Mouse (Mus musculus): ENCODE measurements around the gene Ccdc34. TPM values are rescaled to one million over a fixed set of nuclear protein-coding genes. Genes with fewer than 3 reads are reported as not detected.
"Not testable (repeated sequence)": the region's sequence is repeated elsewhere in the genome, so short reads cannot be mapped to it uniquely, and the experiment has no call there.

The Ccdc34 gene
- polyA plus RNA-seq, 1 experiment from 2014 or later = 49.5 TPM

DNA sequence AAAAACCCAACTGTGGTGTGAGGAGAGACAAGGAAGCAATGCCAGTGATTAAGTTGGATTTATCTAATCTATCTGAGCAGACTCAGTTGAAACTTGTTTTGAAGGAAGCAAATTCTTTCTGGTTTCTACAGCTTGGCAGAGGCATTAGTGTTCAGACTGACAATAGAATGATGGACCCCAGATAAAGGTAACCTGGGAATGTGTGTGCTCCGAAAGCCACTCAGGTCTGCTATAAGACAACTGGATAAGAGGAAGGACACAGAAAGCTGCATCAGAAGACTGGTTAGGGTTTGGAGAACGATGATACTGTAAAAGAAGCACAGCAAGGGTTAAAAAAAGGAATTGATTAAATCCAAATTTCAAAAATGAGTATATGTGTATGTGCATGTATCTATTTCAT is 111.8 kb downstream of the Ccdc34 start:
- WGBS = 91% methylated on average over 2 of the region's 2 CpGs
- no peak overlapping the region for H3K4me3 ChIP-seq (replicated peaks)
- no peak overlapping the region for H3K27ac ChIP-seq
- no peaks in the 10 kb centered on the region for H3K27me3 ChIP-seq
- ATAC-seq (replicated peaks; ENCODE audit: low FRiP score) = no peak
- H3K36me3 ChIP-seq = no peaks in the 10 kb centered on the region
- 0 out of 2 replicates have a peak, but pooled peaks cover 5% of the 10 kb centered on the region for H3K4me1 ChIP-seq
- no peak overlapping the region for H3K9ac ChIP-seq
- no peak overlapping the region for H3K4me2 ChIP-seq
- H3K9me3 ChIP-seq (replicated peaks) = no peaks in the 10 kb centered on the region

DNA sequence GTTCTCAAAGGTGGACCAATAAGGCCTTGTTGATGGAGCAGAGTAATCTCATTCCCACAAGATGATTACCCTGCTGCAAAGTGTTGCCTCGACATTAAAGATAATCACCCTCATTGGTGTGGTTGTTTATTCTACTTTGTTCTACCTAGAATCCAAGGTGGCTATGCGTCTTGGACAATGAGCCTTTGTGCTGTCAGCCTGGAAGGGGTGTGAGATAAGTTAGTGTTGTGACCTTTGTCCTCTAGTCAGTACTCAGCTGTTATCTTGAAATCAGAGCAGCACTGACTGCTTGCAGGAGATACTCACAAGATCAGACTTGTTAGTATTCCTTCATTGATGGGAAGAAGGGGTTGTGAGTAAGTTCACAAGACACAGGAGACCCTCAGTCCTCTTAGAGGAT is 114.0 kb downstream of the Ccdc34 start:
- Histone ChIP-seq H3K36me3 (no peaks in the 10 kb centered on the region), H3K9me3 (replicated peaks) (no peaks in the 10 kb centered on the region), H3K9ac (no peak overlapping the region), H3K4me2 (no peak overlapping the region), H3K4me3 (replicated peaks) (no peak overlapping the region), H3K27ac (peak overlapping the region; percentile 23; the same call in 1 of the 2 replicates), H3K27me3 (no peaks in the 10 kb centered on the region), H3K4me1 (peaks cover 13% of the 10 kb centered on the region)
- WGBS = 26% methylated on average over 2 of the region's 2 CpGs
- ATAC-seq (replicated peaks; ENCODE audit: low FRiP score) = no peak

DNA sequence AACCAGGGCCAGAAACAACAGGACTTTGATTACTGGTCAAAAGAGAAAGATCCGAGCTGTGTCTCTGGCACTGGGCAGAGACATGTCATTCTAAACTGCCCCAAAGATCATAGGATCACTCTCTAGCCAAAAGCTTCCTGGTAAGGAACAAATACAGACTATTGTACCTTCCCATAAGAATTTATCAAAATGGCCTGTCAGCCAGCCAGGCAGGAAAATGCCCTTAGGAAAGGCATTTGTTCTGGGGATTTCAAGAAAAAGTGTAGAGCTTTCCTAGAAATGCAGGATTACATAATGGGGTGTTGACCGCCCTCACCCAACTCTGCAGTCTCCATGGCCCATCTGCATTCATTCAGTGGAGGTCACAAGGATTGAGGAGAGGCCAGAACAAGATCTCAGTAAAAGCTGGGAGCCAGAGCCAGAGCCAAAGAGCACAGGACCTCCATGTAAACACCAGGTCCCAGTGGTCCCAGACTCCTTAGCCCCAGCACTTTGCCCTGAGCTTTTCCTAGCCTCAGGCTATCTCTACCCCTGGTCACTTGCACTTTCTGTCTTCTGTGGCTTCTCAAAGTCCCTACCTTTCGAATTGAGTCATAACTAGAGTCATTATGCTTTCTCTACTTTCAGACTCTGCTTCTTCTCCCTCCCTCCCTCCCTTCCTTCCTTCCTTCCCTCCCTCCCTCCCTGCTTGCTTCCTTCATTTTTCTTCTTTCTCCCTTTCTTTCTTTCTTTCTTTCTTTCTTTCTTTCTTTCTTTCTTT is 115.9 kb downstream of the Ccdc34 start:
- Histone ChIP-seq H3K4me2 (no peak overlapping the region), H3K4me1 (peaks cover 17% of the 10 kb centered on the region), H3K36me3 (no peaks in the 10 kb centered on the region), H3K4me3 (replicated peaks) (no peak overlapping the region), H3K9ac (no peak overlapping the region), H3K27ac (peak overlapping the region; percentile 4; the same call in 1 of the 2 replicates), H3K9me3 (replicated peaks) (no peaks in the 10 kb centered on the region), H3K27me3 (no peaks in the 10 kb centered on the region)
- WGBS = 78% methylated on average over 3 of the region's 3 CpGs
- no peak for ATAC-seq (replicated peaks; ENCODE audit: low FRiP score)

DNA sequence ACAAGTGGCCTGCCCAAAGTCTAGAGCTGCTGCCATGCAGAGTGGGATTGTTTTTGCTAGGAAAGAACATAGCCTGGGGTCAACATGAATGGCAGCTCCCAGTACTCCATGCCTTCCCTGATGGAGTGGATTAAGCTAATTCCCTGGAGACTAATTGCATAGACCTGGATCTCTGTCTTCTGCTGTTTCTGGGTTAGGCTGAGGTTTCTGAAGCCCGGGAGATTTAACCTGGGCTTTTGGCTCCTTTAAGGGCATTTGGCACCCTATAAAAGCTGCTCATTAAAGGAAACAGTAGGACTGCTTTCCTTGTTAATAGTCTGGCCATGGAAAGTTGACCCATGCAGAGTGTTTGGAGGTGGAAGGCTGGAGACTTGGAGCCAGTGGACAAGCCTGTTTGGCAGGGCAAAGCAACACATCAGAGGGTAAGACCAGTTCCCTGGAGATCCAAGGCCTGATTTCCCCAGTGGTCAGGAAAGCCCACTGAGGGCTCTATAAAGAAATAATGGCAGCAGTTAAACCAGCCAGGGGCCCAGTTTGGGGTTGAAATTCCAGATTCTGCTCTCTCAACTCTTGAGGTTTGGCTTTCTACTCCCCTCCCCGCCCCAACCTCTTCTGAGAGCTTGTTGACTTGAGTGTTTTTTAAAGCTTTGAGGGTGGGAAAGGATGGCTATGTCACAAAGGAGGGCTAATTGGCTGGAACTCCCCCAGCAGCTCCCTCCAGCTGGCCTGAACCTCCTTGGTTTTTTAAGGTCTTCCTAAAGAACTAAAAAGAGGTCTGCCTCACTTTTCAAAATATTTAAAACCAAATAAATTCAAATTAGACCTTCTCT is 117.4 kb downstream of the Ccdc34 start:
- WGBS = 38% methylated on average over 2 of the region's 2 CpGs
- no peak overlapping the region for H3K4me3 ChIP-seq (replicated peaks)
- no peak for ATAC-seq (replicated peaks; ENCODE audit: low FRiP score)
- H3K27ac ChIP-seq = no peak overlapping the region
- H3K27me3 ChIP-seq = no peaks in the 10 kb centered on the region
- H3K9ac ChIP-seq = no peak overlapping the region
- peaks cover 17% of the 10 kb centered on the region for H3K4me1 ChIP-seq
- no peaks in the 10 kb centered on the region for H3K9me3 ChIP-seq (replicated peaks)
- no peaks in the 10 kb centered on the region for H3K36me3 ChIP-seq
- H3K4me2 ChIP-seq = no peak overlapping the region

DNA sequence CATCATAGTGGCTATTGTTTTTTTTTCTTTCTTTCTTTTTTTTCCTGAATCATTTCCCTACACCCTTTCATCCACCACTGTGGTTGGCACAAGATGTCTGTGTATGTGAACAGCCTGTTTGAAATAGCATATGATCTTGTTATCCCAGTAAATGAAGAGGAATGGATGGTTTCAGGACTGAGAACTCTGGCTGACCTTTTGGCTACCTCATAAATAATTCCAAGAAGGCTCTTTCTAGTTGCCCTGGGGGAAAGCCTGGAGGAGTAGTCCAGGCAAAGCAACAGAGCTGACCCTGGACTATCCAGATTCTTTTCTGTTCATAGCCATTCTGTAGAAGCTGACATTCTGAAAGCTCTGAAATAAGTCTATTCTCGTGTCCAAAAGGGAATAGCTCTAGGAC is 119.7 kb downstream of the Ccdc34 start:
- Histone ChIP-seq H3K27me3 (no peaks in the 10 kb centered on the region), H3K4me3 (replicated peaks) (no peak overlapping the region), H3K27ac (no peak overlapping the region), H3K9ac (no peak overlapping the region), H3K4me1 (peaks cover 15% of the 10 kb centered on the region), H3K36me3 (no peaks in the 10 kb centered on the region), H3K4me2 (no peak overlapping the region), H3K9me3 (replicated peaks) (no peaks in the 10 kb centered on the region)
- 21% methylated on average over 1 of the region's 1 CpGs for WGBS
- peak; percentile 49; the same call in 1 of the 2 replicates for ATAC-seq (replicated peaks; ENCODE audit: low FRiP score)

DNA sequence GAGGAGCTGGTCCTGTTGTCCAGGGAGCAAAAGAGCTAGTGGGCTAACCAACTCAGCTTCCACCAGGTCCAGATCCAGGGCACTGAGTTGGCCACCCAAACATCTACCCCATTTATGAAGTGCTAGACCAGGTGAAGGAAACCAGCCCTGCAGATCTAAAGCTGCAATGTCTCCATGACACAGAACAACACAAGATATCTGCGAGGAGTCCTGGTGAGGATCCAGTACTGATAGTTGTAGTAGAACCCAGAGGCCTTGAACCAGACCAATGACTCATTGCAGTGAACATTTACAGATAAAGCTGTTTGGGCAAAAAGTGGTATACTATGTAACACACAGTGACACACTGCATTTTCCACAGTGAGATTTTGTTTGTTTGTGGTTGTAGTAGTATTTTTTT is 120.5 kb downstream of the Ccdc34 start:
- H3K4me3 ChIP-seq (replicated peaks) = no peak overlapping the region
- WGBS = 97% methylated on average over 1 of the region's 1 CpGs
- no peaks in the 10 kb centered on the region for H3K27me3 ChIP-seq
- no peaks in the 10 kb centered on the region for H3K36me3 ChIP-seq
- H3K27ac ChIP-seq = no peak overlapping the region
- no peak overlapping the region for H3K4me2 ChIP-seq
- no peak for ATAC-seq (replicated peaks; ENCODE audit: low FRiP score)
- peaks cover 12% of the 10 kb centered on the region for H3K4me1 ChIP-seq
- H3K9me3 ChIP-seq (replicated peaks) = no peaks in the 10 kb centered on the region
- H3K9ac ChIP-seq = no peak overlapping the region

DNA sequence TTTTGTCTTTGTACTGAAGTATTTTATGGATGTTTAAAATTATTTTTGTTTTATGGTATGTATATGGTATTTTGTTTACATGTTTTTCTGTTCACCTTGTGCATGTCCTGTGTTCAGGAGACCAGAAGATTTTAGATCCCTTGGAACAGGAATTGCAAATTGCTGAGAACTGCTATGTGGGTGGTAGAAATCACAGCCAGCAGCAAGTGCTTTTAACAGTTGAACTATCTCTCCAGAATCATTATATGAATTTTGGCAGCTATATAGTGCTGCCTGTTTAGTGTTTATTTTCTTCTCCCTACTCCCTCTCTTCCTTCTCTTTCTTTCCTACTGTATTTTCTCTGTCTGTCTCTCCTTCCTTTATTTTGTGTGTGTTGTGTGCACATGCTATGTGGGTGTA is 130.4 kb downstream of the Ccdc34 start:
- H3K27ac ChIP-seq; H3K36me3 ChIP-seq; H3K9ac ChIP-seq; H3K4me2 ChIP-seq; H3K9me3 ChIP-seq (replicated peaks); H3K4me1 ChIP-seq; ATAC-seq (replicated peaks; ENCODE audit: low FRiP score); H3K4me3 ChIP-seq (replicated peaks); H3K27me3 ChIP-seq: not testable (repeated sequence)

DNA sequence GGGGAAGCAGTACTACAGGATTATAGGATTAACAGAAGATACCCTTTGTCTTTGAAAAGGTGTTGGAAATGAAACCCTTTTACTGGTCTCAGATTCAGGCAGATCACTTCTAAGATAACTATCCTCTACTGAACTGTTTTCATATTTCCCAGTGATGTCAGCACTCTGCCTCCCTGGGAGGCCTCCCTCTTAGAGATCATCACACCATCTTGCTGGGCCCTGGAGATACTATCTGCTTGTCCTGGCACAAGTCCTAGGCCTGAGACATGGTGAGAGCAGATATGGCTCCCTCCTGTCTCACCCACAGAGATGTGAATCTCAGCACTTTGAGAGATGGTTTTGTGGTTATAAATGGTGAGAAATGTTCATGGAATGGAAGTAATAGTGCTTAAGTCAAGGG is 131.6 kb downstream of the Ccdc34 start:
- Histone ChIP-seq H3K36me3 (no peaks in the 10 kb centered on the region), H3K4me1 (no peaks in the 10 kb centered on the region), H3K27me3 (no peaks in the 10 kb centered on the region), H3K4me2 (no peak overlapping the region), H3K9ac (no peak overlapping the region), H3K4me3 (replicated peaks) (no peak overlapping the region), H3K27ac (no peak overlapping the region), H3K9me3 (replicated peaks) (no peaks in the 10 kb centered on the region)
- ATAC-seq (replicated peaks; ENCODE audit: low FRiP score) = no peak

DNA sequence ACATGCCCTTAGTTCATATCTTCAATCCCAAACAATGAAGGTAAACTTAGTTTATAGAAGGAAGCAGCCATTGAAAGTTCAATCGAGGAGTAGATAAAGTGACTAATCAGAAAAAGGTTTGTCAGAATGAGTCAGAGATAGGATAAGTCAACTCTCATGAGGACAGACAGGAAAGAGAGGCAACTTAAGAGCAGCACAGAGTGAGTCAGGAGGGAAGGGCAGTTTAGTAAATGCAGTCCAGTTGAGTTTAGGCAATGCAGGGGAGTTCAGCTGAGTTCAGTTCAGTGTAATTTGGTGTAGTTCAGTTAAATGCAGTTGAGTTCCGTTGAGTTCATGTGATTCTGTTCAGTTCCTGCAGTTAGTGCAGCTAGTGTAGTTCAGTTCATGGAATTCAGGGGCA is 138.7 kb downstream of the Ccdc34 start:
- Histone ChIP-seq H3K4me2 (no peak overlapping the region), H3K27ac (no peak overlapping the region), H3K4me1 (no peaks in the 10 kb centered on the region), H3K27me3 (no peaks in the 10 kb centered on the region), H3K9ac (no peak overlapping the region), H3K4me3 (replicated peaks) (no peak overlapping the region), H3K36me3 (no peaks in the 10 kb centered on the region), H3K9me3 (replicated peaks) (0 out of 2 replicates have a peak, but pooled peaks cover 2% of the 10 kb centered on the region)
- no peak for ATAC-seq (replicated peaks; ENCODE audit: low FRiP score)
- WGBS = 91% methylated on average over 2 of the region's 2 CpGs

DNA sequence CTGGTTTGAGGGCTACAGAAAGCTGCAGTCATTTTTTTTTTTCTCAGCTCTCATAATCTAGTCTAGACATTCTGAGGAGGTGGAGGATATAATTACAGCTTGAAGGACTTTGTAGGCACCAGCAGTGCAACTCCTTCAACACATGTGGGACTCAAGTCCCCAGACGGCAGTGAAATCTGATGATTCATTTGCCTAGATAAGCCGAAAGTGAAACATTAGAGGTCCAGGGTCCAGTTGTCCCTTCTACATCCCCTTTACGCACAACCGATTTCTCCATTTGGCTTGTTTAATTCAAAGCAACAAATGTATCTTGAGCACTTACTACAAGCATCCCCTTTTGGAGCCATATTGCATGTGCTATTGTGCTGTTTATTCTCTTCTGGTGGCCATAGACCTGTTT is 147.4 kb downstream of the Ccdc34 start:
- H3K4me1 ChIP-seq = peaks cover 3% of the 10 kb centered on the region; the same call in 1 of the 2 replicates
- H3K27me3 ChIP-seq = no peaks in the 10 kb centered on the region
- no peak overlapping the region for H3K9ac ChIP-seq
- H3K27ac ChIP-seq = no peak overlapping the region
- no peak overlapping the region for H3K4me2 ChIP-seq
- no peak for ATAC-seq (replicated peaks; ENCODE audit: low FRiP score)
- 46% methylated on average over 4 of the region's 4 CpGs for WGBS
- H3K4me3 ChIP-seq (replicated peaks) = no peak overlapping the region
- no peaks in the 10 kb centered on the region for H3K36me3 ChIP-seq
- no peaks in the 10 kb centered on the region for H3K9me3 ChIP-seq (replicated peaks)

DNA sequence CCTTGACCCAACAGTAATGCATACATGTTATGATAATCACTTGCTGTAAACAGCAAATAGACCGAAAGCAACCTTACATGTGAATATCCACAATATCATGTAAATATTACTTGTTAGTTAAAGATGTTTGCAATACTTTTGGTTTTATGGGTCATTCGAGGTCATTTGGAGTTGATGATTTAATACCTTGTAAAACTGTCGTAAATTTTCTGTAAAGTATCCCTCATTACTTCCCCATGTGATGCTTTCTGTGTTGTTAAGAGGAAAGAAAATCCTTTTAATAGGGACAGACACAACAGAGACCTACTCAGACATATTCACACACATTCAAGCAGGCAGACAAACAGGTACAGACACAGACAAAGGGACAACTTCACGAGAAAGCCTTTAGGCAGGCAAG is 150.1 kb downstream of the Ccdc34 start:
- no peaks in the 10 kb centered on the region for H3K36me3 ChIP-seq
- no peaks in the 10 kb centered on the region for H3K27me3 ChIP-seq
- WGBS = 52% methylated on average over 4 of the region's 4 CpGs
- ATAC-seq (replicated peaks; ENCODE audit: low FRiP score) = no peak
- H3K9ac ChIP-seq = no peak overlapping the region
- no peak overlapping the region for H3K4me2 ChIP-seq
- H3K27ac ChIP-seq = no peak overlapping the region
- H3K9me3 ChIP-seq (replicated peaks) = no peaks in the 10 kb centered on the region
- no peak overlapping the region for H3K4me3 ChIP-seq (replicated peaks)
- peaks cover 6% of the 10 kb centered on the region; the same call in 1 of the 2 replicates for H3K4me1 ChIP-seq

DNA sequence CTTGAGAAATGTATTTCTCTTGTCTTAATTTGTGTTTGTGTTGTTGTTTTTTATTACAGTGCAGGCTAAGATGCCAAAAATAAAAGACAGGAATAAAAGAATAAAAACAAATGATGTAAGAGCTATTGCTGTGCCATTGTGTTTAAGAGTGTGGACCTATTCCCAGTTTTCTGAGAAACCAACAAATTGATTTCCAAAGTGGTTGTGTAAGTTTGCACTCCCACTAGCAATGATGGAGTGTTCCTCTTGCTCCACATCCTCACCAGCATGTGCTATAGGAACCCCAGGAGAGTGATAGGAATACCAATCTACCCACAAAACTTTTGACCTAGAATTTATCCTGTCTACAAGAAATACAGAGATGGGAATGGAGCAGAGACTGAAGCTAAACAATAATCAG is 150.7 kb downstream of the Ccdc34 start:
- no peak overlapping the region for H3K4me3 ChIP-seq (replicated peaks)
- no peak overlapping the region for H3K4me2 ChIP-seq
- no peak for ATAC-seq (replicated peaks; ENCODE audit: low FRiP score)
- H3K9me3 ChIP-seq (replicated peaks) = no peaks in the 10 kb centered on the region
- no peaks in the 10 kb centered on the region for H3K36me3 ChIP-seq
- no peak overlapping the region for H3K9ac ChIP-seq
- no peak overlapping the region for H3K27ac ChIP-seq
- no peaks in the 10 kb centered on the region for H3K27me3 ChIP-seq
- H3K4me1 ChIP-seq = peaks cover 6% of the 10 kb centered on the region; the same call in 1 of the 2 replicates

Measured in kidney, embryonic 15.5 days (tissue).